Mouse (Mus musculus) embryo, embryonic 10.5 days (tissue): ENCODE data around the gene Lztr1.

ENCODE experiments used
- DNase-seq: peaks from one replicate; pipeline ENCODE4 v3.0.0-alpha.2; 2015; ENCODE audit warnings: low spot score

The Lztr1 gene

GRCm38 (mm10) chr16:17507018-17507552, 1.4 kb upstream of the Lztr1 start:
- no peak for DNase-seq

- peak; percentile 19 for DNase-seq
Measured at GRCm38 (mm10) chr16:17508031-17508430, 457 bp upstream of the Lztr1 start.

GRCm38 (mm10) chr16:17509240-17509597, 731 bp downstream of the Lztr1 start:
- no peak for DNase-seq

- no peak for DNase-seq
Measured at GRCm38 (mm10) chr16:17510143-17510542, 1.7 kb downstream of the Lztr1 start.

GRCm38 (mm10) chr16:17510686-17511085, 2.2 kb downstream of the Lztr1 start:
- no peak for DNase-seq

- DNase-seq: no peak
Measured at GRCm38 (mm10) chr16:17511431-17511830, 2.9 kb downstream of the Lztr1 start.

- DNase-seq: no peak
Measured at GRCm38 (mm10) chr16:17518910-17519309, 10.4 kb downstream of the Lztr1 start.

GRCm38 (mm10) chr16:17524156-17524555, 15.7 kb downstream of the Lztr1 start:
- no peak for DNase-seq

GRCm38 (mm10) chr16:17525524-17525923, 17.0 kb downstream of the Lztr1 start:
- DNase-seq: no peak

GRCm38 (mm10) chr16:17526223-17526622, 17.7 kb downstream of the Lztr1 start:
- DNase-seq: no peak

GRCm38 (mm10) chr16:17527606-17528005, 19.1 kb downstream of the Lztr1 start:
- DNase-seq: no peak

GRCm38 (mm10) chr16:17528276-17528675, 19.8 kb downstream of the Lztr1 start:
- no peak for DNase-seq

- DNase-seq: no peak
Measured at GRCm38 (mm10) chr16:17529981-17530586, 21.6 kb downstream of the Lztr1 start.

GRCm38 (mm10) chr16:17530640-17531288, 22.3 kb downstream of the Lztr1 start, which contains the start of gene Thap7:
TSS of gene Thap7 (minus strand) at chr16:17531136.
- DNase-seq: peak; percentile 98

- DNase-seq: peak; percentile 44
Measured at GRCm38 (mm10) chr16:17532271-17532670, 23.8 kb downstream of the Lztr1 start.

- no peak for DNase-seq
Measured at GRCm38 (mm10) chr16:17532676-17533329, 24.3 kb downstream of the Lztr1 start.

GRCm38 (mm10) chr16:17536584-17536983, 28.1 kb downstream of the Lztr1 start:
- no peak for DNase-seq

- DNase-seq: no peak
Measured at GRCm38 (mm10) chr16:17542632-17543031, 34.1 kb downstream of the Lztr1 start.

GRCm38 (mm10) chr16:17552837-17553236, 44.3 kb downstream of the Lztr1 start:
- no peak for DNase-seq

- peak; percentile 82 for DNase-seq
Measured at GRCm38 (mm10) chr16:17553910-17554685, 45.6 kb downstream of the Lztr1 start.

GRCm38 (mm10) chr16:17554702-17555101, 46.2 kb downstream of the Lztr1 start:
- DNase-seq: peak; percentile 78

- DNase-seq: no peak
Measured at GRCm38 (mm10) chr16:17556180-17556579, 47.7 kb downstream of the Lztr1 start.
